Mouse (Mus musculus) colon, adult 2 months (tissue): ENCODE data around the gene Zfp871. TPM values are rescaled to one million over a fixed set of nuclear protein-coding genes. Genes with fewer than 3 reads are reported as not detected.

ENCODE experiments used
- polyA plus RNA-seq: library from polyadenylated mRNA; depleted of rRNA; stranded (reverse); fragments of >200 nt; gene quantifications from 2 replicates; pipeline ENCODE4 v1.2.3, GENCODE M21; 2012; rRNA removed

Gene Zfp871
- 3.9 and 4.9 TPM in 2 replicates for polyA plus RNA-seq

GRCm38 (mm10) chr17:32788094-32788559 is at the start of gene Zfp871:
Gene Zfp871 (minus strand): TSS chr17:32788287.

GRCm38 (mm10) chr17:32829540-32830417 is 41.7 kb upstream of the Zfp871 start, which contains the start of gene Zfp799:
Gene Zfp799 (minus strand): TSS chr17:32830261.

GRCm38 (mm10) chr17:32809544-32810374 is 21.7 kb upstream of the Zfp871 start, which contains the start of gene Zfp811:
Gene Zfp811 (minus strand): TSS chr17:32809931.

Other genes starting within 250 kb of the Zfp871 start
- not detected in 2 replicates for gene Cyp4f37, start 167.0 kb downstream of the Zfp871 start, polyA plus RNA-seq
- gene Cyp4f40, start 129.4 kb downstream of the Zfp871 start, polyA plus RNA-seq: 59.2 and 69.2 TPM in 2 replicates
- gene Cyp4f15, start 102.7 kb downstream of the Zfp871 start, polyA plus RNA-seq: not detected in 2 replicates
- gene Zfp811, start 21.6 kb upstream of the Zfp871 start, polyA plus RNA-seq: 0.15 TPM in 2 replicates
- gene Zfp799, start 42.0 kb upstream of the Zfp871 start, polyA plus RNA-seq: 4.8 and 5.1 TPM in 2 replicates
- 0.59 and 0.64 TPM in 2 replicates for gene Zfp870, start 103.4 kb upstream of the Zfp871 start, polyA plus RNA-seq
- gene Cyp4f14, start 129.1 kb upstream of the Zfp871 start, polyA plus RNA-seq: 85.3 and 120 TPM in 2 replicates
- 79.1 and 79.8 TPM in 2 replicates for gene Cyp4f13, start 159.1 kb upstream of the Zfp871 start, polyA plus RNA-seq
- 0.22 and 0.41 TPM in 2 replicates for gene Zfp472, start 177.5 kb upstream of the Zfp871 start, polyA plus RNA-seq
- gene Zfp952, start 204.8 kb upstream of the Zfp871 start, polyA plus RNA-seq: 1.2 and 1.3 TPM in 2 replicates
- gene Zfp763, start 245.1 kb upstream of the Zfp871 start, polyA plus RNA-seq: 0.13 and 0.16 TPM in 2 replicates